Mouse (Mus musculus): ENCODE results near the gene Cpne6.

GRCm38 (mm10) chr14:55565748-55566147, 55.5 kb downstream of the Cpne6 start:
- no peak for TF ChIP-seq CTCF (IDR thresholded peaks at IDR 0.05; ENCODE audit: control insufficient read depth, insufficient read depth, low read length)
- TF ChIP-seq POLR2A (IDR thresholded peaks at IDR 0.05; ENCODE audit: borderline replicate concordance, control insufficient read depth, low read depth, low read length), result no peak

All from bone marrow, adult 2 months (tissue).